Mouse (Mus musculus) liver, postnatal 0 days (tissue): ENCODE results near the gene Hoxb9.

Experiments used
- CTCF ChIP-seq: sonication (generic); IDR thresholded peaks from 2 replicates; pipeline ENCODE4 v1.5.1; 2016; ENCODE audit warnings: antibody characterized with exemption, low read depth
- EP300 ChIP-seq: IDR thresholded peaks from 2 replicates; pipeline ENCODE4 v1.6.1; 2016; ENCODE audit warnings: antibody characterized with exemption, low read depth, mild to moderate bottlenecking

GRCm38 (mm10) chr11:96267021-96267920, 4.0 kb upstream of the Hoxb9 start:
- TF ChIP-seq CTCF (no peak), EP300 (no peak)
